Mouse (Mus musculus) adrenal gland, adult (tissue): ENCODE measurements at regions not wholly inside any gene's neighbourhood (a gene's known extent, or its start where the extent isn't known, plus 50 kb on each side); places are given as distances from the start of the nearest gene placed in this dataset.

ENCODE experiments used
- DNase-seq, 2 experiments: peaks; one replicate each; pipeline ENCODE4 v3.0.0; 2022 to 2023; ENCODE audit warnings: low spot score in 1 of 2; ENCODE audit not compliant: inconsistent age in 2 of 2

DNA sequence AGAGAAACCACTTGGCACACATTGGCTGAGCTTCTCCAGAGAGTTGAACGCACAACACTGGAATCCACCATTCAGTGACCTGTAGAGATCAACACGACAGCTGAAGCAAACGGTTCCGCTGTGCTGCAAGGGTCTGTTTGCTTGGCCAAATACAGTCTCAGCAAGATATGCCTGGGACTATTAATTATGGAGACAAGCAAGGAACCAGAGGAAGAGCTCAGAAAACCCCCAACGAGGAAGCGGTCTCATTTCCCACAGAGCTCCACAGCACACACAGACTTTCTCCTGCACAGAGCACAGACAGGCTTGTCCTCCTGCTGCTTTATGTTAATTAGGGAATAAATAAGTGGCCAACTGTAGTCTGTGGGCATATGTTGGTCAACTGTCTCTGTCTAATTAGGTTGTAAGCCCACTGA lies 223.4 kb upstream of the Tacr3 start:
- no peak for DNase-seq

DNA sequence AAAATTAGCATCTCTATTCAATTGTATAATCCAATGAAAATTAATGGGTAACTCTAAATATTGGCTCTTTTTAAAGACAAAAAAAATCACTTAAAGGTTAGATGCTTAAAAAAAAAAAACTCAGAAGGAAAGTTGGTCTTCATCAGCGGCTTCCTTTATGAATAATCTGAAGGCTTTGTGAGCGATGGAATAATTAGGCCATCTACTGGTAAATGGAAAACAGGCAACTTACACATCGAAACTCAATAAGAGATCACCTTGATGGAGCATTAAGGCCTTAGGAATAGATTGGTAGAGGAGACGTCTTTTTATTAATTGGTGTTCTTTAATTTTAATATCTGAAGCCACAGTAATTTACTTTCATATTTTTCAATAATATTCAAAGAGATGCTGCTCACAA lies 218.6 kb upstream of the Tacr3 start:
- no peak for DNase-seq

DNA sequence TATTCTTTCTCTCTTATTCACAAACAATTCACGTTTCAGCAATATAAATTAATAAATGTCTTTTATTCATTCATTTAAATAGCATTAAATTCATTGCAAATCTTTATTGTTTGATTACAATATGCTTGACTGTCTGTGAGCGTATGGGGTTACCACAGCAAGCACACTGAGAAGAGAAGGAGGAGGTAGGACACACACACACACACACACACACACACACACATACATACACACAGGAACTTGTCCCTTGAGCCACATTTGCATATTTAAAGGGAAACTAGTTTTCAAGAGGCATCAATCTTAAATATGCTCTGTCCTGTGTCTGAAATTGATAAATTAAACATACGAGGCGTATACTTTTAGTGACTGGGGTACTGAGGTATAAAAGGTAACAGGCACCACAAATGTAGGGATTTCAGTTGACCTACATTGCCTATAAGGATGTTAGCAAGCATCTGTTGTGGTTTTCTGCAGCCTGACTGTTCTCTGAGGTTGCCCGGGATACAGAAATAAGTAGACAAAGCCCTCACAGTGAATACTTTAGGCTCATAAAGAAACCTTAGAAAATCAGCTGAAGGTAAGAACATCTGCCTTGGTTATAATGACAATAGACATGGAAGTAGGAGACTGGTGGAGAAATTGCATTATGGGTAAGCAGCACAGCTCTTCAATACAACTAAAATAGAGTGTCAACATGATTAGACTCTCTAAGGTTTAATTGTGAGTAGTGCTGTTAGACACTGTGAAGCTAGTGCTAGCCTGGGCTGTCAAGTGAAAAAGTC lies 217.1 kb upstream of the Tacr3 start:
- no peak for DNase-seq

DNA sequence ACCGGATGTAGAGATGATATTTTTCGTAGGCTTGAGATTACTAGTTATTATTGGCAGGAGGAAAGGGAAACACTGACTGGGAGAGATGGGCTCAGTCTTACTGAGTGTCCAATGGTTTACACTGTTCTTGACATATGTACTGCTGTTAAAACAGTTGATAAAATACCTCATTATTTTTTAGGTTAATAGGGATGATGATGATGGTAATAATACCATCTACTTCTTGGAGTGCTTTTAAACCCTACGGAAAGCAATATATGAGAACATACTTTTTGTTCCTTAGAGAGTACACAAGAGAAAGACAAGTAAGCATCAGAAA lies 216.6 kb upstream of the Tacr3 start:
- no peak for DNase-seq

DNA sequence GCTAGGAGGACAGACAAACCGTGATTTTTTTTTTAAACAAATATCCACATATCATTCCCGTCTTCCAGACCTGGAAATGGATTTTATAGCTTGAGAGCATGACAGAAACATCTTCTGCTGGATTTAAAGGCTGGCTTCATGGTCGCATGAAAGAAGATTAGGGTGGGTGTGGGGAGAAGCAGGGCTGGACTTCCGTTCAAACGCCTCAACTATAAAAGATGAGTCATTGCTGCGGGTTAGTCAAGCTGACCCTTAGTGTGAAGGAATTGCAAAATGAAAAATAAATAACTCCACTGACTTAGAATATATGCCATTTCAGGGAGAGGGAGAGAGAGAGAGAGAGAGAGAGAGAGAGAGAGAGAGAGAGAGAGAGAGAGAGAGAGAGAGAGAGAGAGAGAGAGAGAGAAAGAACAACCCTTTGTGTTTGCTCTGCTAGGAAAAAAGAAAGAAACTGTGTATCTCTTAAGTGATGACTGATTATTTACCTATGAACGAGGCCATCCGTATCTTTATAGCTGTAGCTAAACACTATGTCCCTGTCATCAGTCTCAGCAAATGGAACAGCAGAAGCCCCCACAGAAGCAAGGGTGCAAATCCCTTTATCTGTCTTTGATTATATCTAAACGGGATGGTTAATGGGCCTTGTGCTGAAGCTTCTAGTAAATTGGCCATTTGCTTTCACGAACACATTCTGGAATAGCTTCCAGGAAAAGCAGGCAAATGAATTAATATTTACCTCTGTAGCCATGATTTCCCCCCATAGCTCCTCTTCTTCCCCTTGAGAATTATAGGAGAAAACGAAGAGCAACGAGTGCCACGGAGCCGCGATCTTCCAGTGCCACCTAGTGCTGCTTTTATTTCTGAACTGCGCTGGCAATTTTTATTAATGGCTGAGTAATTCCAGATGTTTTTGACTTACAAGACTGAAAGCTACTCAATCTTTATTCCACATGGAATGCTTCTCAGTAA lies 199.4 kb upstream of the Tacr3 start:
- DNase-seq: peak; percentile 34 to 80

DNA sequence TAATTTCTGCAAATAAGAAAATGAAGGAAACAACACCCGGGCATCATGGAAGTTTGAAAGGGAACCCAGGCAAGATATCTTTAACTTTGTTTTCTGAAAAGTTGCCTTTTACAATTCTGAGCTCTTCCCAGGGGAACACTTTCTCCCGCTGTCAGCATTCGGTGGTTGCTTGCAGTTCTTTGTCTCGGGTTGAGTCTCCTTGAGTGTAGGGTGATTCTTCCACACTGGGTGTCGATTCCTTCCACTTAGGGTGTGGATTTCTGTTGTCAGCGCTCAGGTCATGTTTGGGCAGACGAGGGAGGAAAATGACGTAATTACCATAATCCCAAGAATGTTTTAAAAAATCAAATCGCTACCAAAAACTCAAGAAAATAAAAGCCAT lies 198.7 kb upstream of the Tacr3 start:
- no peak for DNase-seq

DNA sequence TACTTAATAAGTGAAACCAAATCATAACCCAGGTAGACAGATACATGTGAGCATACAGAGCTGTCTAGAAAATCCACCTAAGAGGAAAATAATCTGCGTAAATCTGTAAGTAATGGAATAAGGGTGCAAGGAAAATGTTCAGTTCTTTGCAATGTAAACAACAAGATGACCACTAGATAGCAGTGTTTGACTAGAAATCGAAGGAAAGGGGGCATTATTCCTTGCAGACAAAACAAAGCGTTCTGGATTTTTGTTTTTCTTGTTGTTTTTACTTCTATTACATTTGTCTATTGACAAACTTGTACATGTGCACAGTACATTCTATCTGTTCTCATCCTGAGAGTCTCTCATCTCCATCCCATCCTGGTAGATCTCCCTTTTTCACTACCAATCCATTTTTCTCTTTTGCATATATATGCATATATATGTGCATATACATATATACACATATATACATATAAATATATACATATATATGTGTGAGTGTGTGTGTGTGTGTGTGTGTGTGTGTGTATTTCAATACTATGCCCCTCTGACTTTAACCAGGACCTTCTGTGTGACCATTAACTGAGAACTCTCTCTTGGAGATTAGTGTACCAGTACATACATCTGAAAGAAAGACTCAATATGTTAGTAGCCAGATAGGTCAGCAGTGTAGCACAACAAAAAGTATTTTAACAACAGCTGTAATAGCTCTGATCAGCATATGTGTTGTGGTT lies 179.9 kb upstream of the Tacr3 start:
- peak in 1 of 2 experiments; percentile 38 for DNase-seq

DNA sequence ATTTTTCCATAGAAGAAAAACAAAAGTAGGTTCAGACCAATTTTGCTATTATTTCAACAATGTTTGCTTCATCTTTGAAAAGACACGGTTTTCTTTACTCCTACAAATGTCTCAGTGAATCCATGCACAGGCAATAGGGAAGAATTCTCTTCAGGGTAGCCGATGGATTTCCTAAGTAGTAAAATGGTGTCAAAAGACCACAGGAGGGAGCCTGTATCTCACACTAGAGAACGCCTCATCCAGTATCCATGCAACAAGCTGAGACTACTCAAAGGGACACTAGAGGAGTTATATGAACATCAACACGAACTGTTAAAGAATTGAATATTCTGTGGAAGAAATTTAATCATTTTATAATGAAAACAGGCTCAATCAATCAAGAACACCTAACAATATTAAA lies 174.8 kb upstream of the Tacr3 start:
- no peak for DNase-seq

DNA sequence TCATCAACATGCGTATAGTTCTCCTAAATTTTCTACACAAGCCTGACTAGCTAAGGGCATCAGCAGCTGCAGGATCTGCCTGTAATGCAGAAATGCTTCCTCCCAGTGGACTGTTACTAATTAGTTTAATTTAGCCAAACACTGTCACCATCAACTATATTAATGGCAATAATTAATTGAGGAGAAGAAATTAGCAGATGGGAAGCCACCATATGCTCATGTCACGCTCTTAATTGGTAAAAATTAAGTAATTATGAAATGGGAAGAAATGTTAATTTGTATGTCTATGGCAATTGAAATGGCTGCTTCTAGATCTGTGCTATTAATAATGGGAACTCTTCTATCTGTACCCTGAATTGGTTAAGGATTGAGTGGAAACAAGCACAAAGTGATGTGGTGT lies 133.9 kb upstream of the Tacr3 start:
- DNase-seq: no peak

DNA sequence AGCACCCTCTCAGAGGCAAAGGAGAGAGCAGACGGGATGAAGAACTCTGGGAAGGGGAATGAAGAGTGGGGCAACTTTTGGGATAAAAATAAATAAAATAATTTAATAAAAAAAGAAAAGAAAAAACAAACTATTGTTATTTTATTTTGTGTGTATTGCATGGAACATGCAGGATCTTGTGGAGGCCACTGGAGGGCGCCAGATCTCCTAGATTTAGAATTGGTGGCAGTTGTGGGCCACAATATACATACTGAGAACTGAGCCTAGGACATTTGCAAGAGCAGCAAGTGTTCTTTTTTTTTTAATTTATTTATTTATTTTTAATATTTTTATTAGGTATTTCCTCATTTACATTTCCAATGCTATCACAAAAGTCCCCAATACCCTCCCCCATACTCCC lies 110.2 kb upstream of the Tacr3 start:
- no peak for DNase-seq

DNA sequence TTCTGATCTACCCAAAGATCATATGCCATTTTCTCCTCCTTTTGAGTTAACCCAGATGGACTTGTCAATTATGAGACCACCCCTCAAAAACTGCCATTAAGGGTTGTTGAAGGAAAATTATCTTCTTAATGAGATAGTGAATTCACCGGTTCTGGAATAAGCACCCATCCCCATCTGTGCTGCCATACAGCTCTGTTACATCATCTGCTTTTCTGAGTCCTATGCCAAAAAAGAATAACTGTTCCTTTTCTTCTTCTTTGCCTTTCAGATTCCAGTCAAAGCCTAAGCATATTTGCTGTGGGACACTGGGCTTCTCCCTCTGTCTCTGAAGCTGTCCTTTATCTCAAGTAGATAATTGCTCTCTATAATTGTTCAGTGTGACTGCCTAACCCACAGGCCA lies 93.1 kb upstream of the Tacr3 start:
- no peak for DNase-seq

DNA sequence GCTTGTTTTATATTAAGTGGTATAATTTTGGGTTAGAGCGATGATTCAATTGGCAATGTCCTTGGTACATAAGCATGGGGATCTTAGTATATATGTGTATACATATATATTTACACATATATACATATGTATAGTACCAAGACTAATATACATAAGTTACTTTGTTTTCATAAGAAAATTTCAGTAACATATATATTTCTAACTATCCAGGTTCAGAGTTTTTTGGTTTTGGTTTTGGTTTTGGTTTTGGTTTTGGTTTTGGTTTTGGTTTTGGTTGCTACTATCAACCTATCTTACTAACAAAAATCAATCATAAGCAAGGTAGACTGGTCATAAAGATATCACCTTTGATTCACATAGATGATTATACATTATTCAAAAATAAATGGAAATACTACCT lies 67.7 kb upstream of the Tacr3 start:
- DNase-seq: no peak

DNA sequence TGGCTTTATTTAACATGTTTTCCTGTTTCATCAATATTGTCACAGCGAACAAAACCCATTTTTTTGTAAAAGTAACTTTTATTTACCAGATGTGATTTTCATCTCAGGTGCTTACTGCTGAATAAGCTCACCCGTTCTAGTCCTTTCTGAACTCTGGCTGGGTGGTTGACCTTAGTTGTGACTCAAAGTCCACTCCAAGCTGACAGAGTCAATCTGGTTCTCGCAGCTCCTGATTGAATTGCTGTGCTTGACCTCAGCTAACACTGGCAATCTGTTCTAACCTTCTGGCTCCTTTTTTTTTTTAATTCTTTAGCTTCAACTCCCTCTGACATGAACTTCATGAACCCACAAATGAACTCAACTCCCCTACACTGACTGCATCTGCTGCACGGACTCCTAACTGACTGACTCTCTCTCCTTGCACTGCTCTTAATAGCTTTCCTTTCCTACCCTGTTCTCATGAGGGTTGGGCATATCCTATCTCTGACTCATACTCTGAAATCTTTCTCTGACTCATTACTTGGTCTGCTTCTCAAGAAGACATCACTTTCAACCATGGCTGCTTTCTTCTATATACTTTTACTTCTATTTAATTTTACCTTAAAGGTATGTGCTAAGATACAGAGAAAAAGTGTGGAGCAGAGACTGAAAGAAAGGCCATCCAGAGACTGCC lies 65.4 kb upstream of the Tacr3 start:
- DNase-seq: no peak
